Mouse (Mus musculus) embryo, embryonic 11.5 days (tissue): ENCODE results near the gene Fxyd1.

Experiments
- DNase-seq: peaks from one replicate; pipeline ENCODE4 v3.0.0-alpha.2; 2012; ENCODE audit warnings: low read depth, low spot score

Gene Fxyd1

GRCm38 (mm10) chr7:31052636-31053434, 4.2 kb downstream of the Fxyd1 start:
- no peak for DNase-seq

- no peak for DNase-seq
Observed at GRCm38 (mm10) chr7:31052251-31052635, 4.8 kb downstream of the Fxyd1 start.

- no peak for DNase-seq
Observed at GRCm38 (mm10) chr7:31051321-31052021, 5.5 kb downstream of the Fxyd1 start, which contains the start of gene Fxyd7. Gene Fxyd7 (minus strand): TSS chr7:31051467.

GRCm38 (mm10) chr7:31050921-31051320, 6.1 kb downstream of the Fxyd1 start:
- no peak for DNase-seq

- no peak for DNase-seq
Observed at GRCm38 (mm10) chr7:31050487-31050886, 6.5 kb downstream of the Fxyd1 start.

- no peak for DNase-seq
Observed at GRCm38 (mm10) chr7:31049846-31050281, 7.1 kb downstream of the Fxyd1 start.

GRCm38 (mm10) chr7:31049135-31049845, 7.7 kb downstream of the Fxyd1 start:
- no peak for DNase-seq

- DNase-seq, result no peak
Observed at GRCm38 (mm10) chr7:31042431-31042910, 14.5 kb downstream of the Fxyd1 start, which contains the start of gene Fxyd5. Gene Fxyd5 (minus strand): TSS chr7:31042481.

GRCm38 (mm10) chr7:31041662-31042315, 15.2 kb downstream of the Fxyd1 start:
- DNase-seq, result no peak

GRCm38 (mm10) chr7:31041023-31041407, 16.0 kb downstream of the Fxyd1 start:
- no peak for DNase-seq

- DNase-seq, result no peak
Observed at GRCm38 (mm10) chr7:31040281-31041022, 16.5 kb downstream of the Fxyd1 start.

- no peak for DNase-seq
Observed at GRCm38 (mm10) chr7:31039011-31039410, 18.0 kb downstream of the Fxyd1 start.

- DNase-seq, result no peak
Observed at GRCm38 (mm10) chr7:31037675-31038074, 19.3 kb downstream of the Fxyd1 start.

- DNase-seq, result no peak
Observed at GRCm38 (mm10) chr7:31036917-31037316, 20.1 kb downstream of the Fxyd1 start.

GRCm38 (mm10) chr7:31035291-31035690, 21.7 kb downstream of the Fxyd1 start:
- no peak for DNase-seq

- DNase-seq, result no peak
Observed at GRCm38 (mm10) chr7:31034789-31035188, 22.2 kb downstream of the Fxyd1 start.

GRCm38 (mm10) chr7:31033409-31034165, 23.4 kb downstream of the Fxyd1 start:
- DNase-seq, result no peak

- DNase-seq, result no peak
Observed at GRCm38 (mm10) chr7:31031731-31032130, 25.3 kb downstream of the Fxyd1 start.

GRCm38 (mm10) chr7:31030717-31031116, 26.3 kb downstream of the Fxyd1 start:
- DNase-seq, result no peak

GRCm38 (mm10) chr7:31028609-31029008, 28.4 kb downstream of the Fxyd1 start:
- DNase-seq, result no peak
